Mouse (Mus musculus): ENCODE data around the gene Sox2. TPM values are rescaled to one million over a fixed set of nuclear protein-coding genes. Genes with fewer than 3 reads are reported as not detected.

Sox2 gene
- total RNA-seq, 1 experiment from 2014 or later = not detected

DNA sequence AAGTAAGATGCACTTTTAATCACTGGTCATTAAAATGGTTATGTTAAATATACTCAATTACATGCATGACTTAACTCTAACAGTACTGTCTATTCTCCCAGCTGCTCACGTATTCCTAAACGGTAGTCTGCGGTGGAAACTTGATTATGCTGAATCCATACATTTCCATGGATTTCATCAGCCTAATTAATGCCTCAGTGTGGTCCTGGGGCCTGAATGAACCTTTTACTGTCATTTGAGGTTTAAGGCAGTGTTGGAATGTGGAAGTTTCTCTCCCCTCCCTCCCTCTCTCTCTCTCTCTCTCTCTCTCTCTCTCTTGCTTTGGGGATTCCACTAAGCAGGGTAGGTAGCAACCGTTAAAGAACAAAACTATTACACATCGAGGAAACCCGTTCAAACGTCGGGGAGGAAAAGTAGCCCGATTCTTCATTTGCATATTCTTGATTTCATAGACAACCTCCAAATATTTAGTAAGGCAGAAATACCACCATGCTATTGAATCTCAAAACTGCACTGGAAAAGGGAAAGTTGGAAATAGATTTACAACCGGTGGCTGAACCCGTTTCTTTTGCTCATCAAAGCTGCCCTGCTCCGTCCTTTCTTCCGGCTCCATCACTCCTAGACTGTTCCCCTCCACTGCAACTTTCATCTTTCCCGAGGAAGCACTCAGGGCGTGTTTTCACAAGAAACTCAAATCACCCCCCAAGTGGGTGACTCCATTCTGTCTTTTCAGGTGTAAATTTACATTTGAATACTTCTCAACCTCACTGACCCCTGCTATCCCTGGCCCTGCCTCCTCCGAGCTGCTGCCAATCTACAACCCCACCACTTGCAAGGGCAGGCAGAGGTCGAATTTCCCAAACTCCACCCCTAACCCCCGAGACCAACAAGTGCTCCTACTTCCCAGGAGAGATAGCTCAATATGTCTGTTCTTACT, 17.9 kb downstream of the Sox2 start:
- no peak for ATAC-seq (replicated peaks; ENCODE audit: insufficient number of reproducible peaks, low FRiP score, low TSS enrichment, poor library complexity, severe bottlenecking)

- no peak for ATAC-seq (replicated peaks; ENCODE audit: insufficient number of reproducible peaks, low FRiP score, low TSS enrichment, poor library complexity, severe bottlenecking)
Observed at GRCm38 (mm10) chr3:34671024-34671660, 20.9 kb downstream of the Sox2 start.

DNA sequence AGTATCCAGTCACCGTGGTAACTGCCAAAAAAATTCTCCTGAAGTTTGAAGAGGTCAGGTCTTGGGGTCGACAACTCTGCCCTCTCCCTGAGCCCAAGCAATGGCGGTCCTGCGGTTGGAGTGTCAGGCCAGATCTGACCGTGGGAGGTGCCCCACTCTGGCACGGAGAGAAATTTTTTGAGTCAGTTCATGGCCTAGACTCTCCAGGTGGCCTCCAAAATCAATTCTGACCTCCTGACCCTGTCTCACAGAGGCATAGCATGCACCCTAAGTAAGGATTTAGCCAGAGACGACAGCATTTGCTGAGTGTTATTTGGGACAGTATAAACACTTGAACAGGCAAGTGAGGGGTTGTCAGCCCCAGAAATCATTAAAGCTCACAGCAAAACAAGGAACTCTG, 28.6 kb downstream of the Sox2 start:
- no peak for ATAC-seq (replicated peaks; ENCODE audit: insufficient number of reproducible peaks, low FRiP score, low TSS enrichment, poor library complexity, severe bottlenecking)

- no peak for ATAC-seq (replicated peaks; ENCODE audit: insufficient number of reproducible peaks, low FRiP score, low TSS enrichment, poor library complexity, severe bottlenecking)
Observed at GRCm38 (mm10) chr3:34679439-34679838, 29.2 kb downstream of the Sox2 start.

DNA sequence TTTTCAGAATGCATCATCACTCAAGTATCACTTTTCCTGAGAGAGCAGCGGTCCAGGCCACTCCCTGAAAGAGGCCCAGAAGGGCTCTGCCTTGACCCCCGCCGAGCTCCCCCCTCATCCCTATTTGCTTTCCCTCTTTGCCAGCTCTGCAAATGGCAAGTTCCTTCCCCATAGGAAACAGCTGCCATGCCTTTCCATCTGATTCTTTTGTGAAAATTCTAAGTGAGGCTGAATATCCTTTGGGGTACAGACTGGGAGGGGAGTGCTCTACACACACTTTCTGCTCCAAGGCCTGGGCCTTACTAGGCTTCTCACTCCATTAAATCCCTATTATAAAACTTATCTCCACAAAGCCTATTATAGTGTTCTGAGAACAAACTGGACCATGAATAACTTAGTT, 29.7 kb downstream of the Sox2 start:
- ATAC-seq (replicated peaks; ENCODE audit: insufficient number of reproducible peaks, low FRiP score, low TSS enrichment, poor library complexity, severe bottlenecking) = no peak

DNA sequence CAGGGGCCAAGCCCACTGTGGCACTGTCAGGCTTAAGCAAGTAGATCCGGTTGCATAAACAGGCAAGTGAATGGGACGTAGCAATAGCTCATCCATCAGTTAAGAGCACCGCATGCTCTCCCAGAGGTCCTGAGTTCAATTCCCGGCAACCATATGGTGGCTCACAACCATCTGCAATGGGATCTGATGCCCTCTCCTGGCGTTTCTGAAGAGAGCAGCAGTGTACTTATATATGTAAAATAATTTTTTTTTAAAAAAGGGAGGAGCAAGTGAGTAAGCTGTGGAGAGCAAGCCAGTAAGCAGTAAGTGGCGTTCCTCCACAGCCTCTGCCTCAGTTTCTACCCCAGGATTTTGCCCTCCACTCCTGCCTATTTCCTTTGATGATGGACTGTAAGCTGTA, 37.9 kb downstream of the Sox2 start:
- no peak for ATAC-seq (replicated peaks; ENCODE audit: insufficient number of reproducible peaks, low FRiP score, low TSS enrichment, poor library complexity, severe bottlenecking)

GRCm38 (mm10) chr3:34691703-34692393, 41.6 kb downstream of the Sox2 start:
- ATAC-seq (replicated peaks; ENCODE audit: insufficient number of reproducible peaks, low FRiP score, low TSS enrichment, poor library complexity, severe bottlenecking) = no peak

DNA sequence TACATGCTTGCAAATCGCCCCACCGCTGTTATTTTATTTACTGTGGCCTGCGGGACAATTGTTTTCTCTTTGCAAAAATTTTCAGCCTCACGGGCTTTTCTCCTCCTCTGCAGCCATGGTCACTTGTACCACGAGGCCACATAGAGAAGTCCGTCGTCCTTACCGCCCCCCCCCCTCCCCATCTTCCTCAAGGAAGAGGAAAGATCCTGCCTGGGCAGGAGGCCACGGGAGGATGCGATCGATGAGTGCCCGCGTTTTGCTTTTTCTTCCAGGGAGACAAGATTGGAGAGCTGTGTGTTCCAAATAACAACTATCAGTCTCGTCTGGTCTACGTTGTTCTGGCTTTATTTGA, 42.2 kb downstream of the Sox2 start:
- no peak for ATAC-seq (replicated peaks; ENCODE audit: insufficient number of reproducible peaks, low FRiP score, low TSS enrichment, poor library complexity, severe bottlenecking)
